Mouse (Mus musculus) liver, adult 2 months (tissue): ENCODE measurements around the gene Glrp1. TPM values are rescaled to one million over a fixed set of nuclear protein-coding genes. Genes with fewer than 3 reads are reported as not detected.

ENCODE experiments used
- DNase-seq: peaks from one replicate; pipeline ENCODE4 v3.0.0-alpha.2; 2011; ENCODE audit warnings: low read depth, low spot score; ENCODE audit errors: extremely low read depth
- H3K27ac ChIP-seq: fragments of 200-500 bp; replicated peaks from 2 replicates; pipeline ENCODE4 v1.5.1; 2012; ENCODE audit warnings: low read depth, mild to moderate bottlenecking, control low read depth, inconsistent platforms, low read length; ENCODE audit not compliant: insufficient read depth
- H3K27me3 ChIP-seq: fragments of 200-500 bp; 2 replicates; pipeline ENCODE4 v1.6.1; 2012; ENCODE audit warnings: mild to moderate bottlenecking, moderate library complexity, low read length, inconsistent platforms; ENCODE audit not compliant: control insufficient read depth, insufficient read depth
- H3K36me3 ChIP-seq: fragments of 200-500 bp; 2 replicates; pipeline ENCODE4 v1.6.1; 2012; ENCODE audit warnings: low read length, inconsistent platforms; ENCODE audit not compliant: control insufficient read depth, insufficient read depth
- H3K4me1 ChIP-seq: fragments of 200-500 bp; 2 replicates; pipeline ENCODE4 v1.6.1; 2011; ENCODE audit warnings: low read length; ENCODE audit not compliant: control insufficient read depth, insufficient read depth
- H3K4me3 ChIP-seq: fragments of 200-500 bp; 2 replicates; pipeline ENCODE4 v1.5.1; 2011; ENCODE audit warnings: low read depth, mild to moderate bottlenecking, control low read depth, low read length, moderate library complexity; ENCODE audit not compliant: insufficient read depth
- H3K79me2 ChIP-seq: fragments of 200-500 bp; 2 replicates; pipeline ENCODE4 v1.6.1; 2012; ENCODE audit warnings: inconsistent platforms, mild to moderate bottlenecking, low read length, moderate library complexity; ENCODE audit not compliant: control insufficient read depth, insufficient read depth
- H3K9ac ChIP-seq: fragments of 200-500 bp; 2 replicates; pipeline ENCODE4 v1.6.1; 2012; ENCODE audit warnings: low read depth, mild to moderate bottlenecking, control low read depth, inconsistent platforms, low read length
- CTCF ChIP-seq: fragments of 200-500 bp; IDR thresholded peaks from 2 replicates; pipeline ENCODE4 v1.5.1; 2011; ENCODE audit warnings: low read depth, low read length, control low read depth
- POLR2A ChIP-seq: fragments of 200-500 bp; IDR thresholded peaks from 2 replicates; pipeline ENCODE4 v1.6.1; 2011; ENCODE audit warnings: low read length, control low read depth; ENCODE audit not compliant: insufficient read depth; ENCODE audit errors: extremely low read depth
- WGBS: fragments of 180-500 bp; shearing (Covaris S2); methylation state at CpG from one replicate; pipeline ENCODE4 v1.1.7; 2018; 5-methylcytosine and 5-hydroxymethylcytosine counted together
- polyA plus RNA-seq: library from polyadenylated mRNA; depleted of rRNA; stranded (reverse); fragments of >200 nt; gene quantifications from 2 replicates; pipeline ENCODE4 v1.2.3, GENCODE M21; 2012
- total RNA-seq: library from RNA; depleted of rRNA; stranded (reverse); fragments of >200 nt; gene quantifications from 2 replicates; pipeline ENCODE4 v1.2.3, GENCODE M21; 2014

The Glrp1 gene
- total and polyA plus RNA-seq, 2 experiments, result 0.04 to 0.09 TPM

DNA sequence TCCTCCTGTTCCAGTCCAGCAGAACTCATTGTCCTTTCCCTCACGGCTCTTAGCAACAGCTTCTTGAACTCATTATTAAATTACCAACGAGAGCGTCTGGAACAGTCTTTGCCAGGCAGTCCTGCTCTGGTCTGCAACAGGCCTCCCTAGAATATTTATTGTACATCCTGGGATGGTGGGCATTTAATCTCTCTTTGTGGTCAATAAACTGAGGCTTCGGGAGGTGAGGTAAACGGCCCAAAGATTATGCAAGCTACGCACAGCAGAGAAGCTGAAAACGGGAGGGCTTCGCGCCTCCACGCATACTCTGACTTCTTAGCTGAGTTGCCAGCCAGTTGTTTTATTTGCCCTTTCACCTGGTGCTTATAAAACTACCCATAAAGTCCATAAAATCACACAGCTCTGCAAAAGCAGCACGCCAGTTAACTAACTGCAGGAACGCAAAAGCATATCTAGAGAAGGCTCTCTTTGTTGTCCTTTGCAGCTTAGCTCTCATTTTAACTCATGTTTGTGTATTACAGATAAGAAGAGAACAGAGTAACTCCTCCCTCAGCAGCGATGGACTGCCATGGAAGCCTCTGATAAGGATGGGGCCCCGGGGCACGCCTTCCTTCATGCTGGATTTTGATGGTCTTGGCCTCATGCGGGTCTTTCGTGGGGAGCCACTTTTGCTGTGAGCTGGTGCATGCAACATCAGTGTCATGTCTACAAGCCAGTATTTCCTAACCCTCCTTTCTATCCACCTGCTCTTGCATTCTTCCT lies 18.1 kb downstream of the Glrp1 start:
- Histone ChIP-seq H3K27ac (no peak overlapping the region), H3K27me3 (0 out of 2 replicates have a peak, but pooled peaks cover 3% of the 10 kb centered on the region), H3K4me3 (no peak overlapping the region), H3K9ac (no peak overlapping the region), H3K4me1 (peaks cover 2% of the 10 kb centered on the region; the same call in 1 of the 2 replicates), H3K79me2 (no peaks in the 10 kb centered on the region), H3K36me3 (no peaks in the 10 kb centered on the region)
- TF ChIP-seq POLR2A (no peak), CTCF (no peak)
- WGBS, result 27% methylated on average over 17 of the region's 17 CpGs
- DNase-seq, result peak; percentile 51

DNA sequence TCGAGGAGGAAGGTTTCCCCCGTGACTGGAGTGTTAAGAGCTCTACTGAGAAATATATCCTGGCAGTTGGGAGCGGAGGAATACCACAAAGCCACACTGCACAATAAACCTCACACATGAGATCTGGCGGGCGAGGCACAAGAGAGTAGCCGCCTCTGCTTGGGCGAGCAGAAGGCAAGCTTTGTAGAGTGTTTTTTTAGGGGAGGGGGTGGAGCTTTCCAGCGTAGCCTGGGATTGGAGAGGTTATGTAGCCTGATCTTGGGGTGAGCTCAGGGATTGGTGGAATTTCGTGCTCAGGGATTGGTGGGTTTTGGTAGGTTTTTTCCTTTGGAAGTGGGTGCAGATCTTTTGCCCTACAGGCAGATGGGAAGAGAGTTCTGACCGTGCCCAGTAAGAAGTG lies 19.7 kb downstream of the Glrp1 start:
- Histone ChIP-seq H3K36me3 (no peaks in the 10 kb centered on the region), H3K9ac (no peak overlapping the region), H3K4me1 (peaks cover 2% of the 10 kb centered on the region; the same call in 1 of the 2 replicates), H3K27ac (no peak overlapping the region), H3K27me3 (0 out of 2 replicates have a peak, but pooled peaks cover 3% of the 10 kb centered on the region), H3K79me2 (no peaks in the 10 kb centered on the region), H3K4me3 (no peak overlapping the region)
- no peak for DNase-seq
- WGBS, result 96% methylated on average over 10 of the region's 10 CpGs
- TF ChIP-seq CTCF (no peak), POLR2A (no peak)

DNA sequence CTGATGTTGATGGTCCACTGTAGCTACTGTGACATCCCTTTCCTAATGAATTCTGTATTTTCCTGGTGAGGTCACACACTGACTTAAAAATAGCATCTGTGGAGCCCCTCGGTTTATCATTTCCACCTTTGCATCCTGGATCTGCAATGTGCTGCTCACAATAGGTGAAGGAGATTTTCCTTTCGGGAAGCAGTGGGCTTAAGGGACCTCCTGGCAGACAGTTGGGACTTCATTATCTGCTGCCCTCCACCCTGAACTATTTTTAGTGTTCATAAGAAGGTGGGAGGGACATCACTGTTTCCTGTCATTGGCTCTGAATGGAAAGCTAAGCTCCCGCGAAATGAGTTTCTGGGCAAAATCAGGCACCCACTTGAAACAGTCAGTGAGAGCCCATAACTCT lies 20.9 kb downstream of the Glrp1 start:
- Histone ChIP-seq H3K4me1 (peaks cover 2% of the 10 kb centered on the region; the same call in 1 of the 2 replicates), H3K27me3 (0 out of 2 replicates have a peak, but pooled peaks cover 3% of the 10 kb centered on the region), H3K79me2 (no peaks in the 10 kb centered on the region), H3K9ac (no peak overlapping the region), H3K27ac (no peak overlapping the region), H3K36me3 (no peaks in the 10 kb centered on the region), H3K4me3 (no peak overlapping the region)
- TF ChIP-seq CTCF, result no peak
- TF ChIP-seq POLR2A, result no peak
- no peak for DNase-seq
- WGBS, result 54% methylated on average over 4 of the region's 4 CpGs

DNA sequence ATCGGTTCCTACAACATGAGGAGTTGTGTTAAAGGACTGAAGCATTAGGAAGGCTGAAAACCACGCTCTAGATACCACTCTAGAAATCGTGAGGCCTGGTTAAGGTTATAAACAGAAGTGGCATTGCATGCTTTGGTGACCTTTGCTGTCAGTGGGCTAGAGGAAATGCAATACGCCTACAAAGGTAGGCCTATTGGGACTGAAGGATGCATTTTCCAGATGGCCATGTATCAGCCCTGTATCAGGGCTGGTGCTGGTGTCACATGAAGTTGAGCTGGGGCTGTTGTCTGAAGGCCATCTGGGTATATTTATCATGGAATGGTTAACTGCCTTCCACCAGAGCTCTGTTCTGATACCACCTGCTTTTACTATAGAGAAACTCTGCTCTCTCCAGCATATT lies 23.5 kb downstream of the Glrp1 start:
- H3K27me3 ChIP-seq, result no peaks in the 10 kb centered on the region
- no peaks in the 10 kb centered on the region for H3K36me3 ChIP-seq
- H3K27ac ChIP-seq, result no peak overlapping the region
- H3K79me2 ChIP-seq, result no peaks in the 10 kb centered on the region
- no peaks in the 10 kb centered on the region for H3K4me1 ChIP-seq
- no peak for DNase-seq
- H3K9ac ChIP-seq, result no peak overlapping the region
- TF ChIP-seq CTCF (no peak), POLR2A (no peak)
- H3K4me3 ChIP-seq, result no peak overlapping the region
- 90% methylated on average over 4 of the region's 4 CpGs for WGBS

DNA sequence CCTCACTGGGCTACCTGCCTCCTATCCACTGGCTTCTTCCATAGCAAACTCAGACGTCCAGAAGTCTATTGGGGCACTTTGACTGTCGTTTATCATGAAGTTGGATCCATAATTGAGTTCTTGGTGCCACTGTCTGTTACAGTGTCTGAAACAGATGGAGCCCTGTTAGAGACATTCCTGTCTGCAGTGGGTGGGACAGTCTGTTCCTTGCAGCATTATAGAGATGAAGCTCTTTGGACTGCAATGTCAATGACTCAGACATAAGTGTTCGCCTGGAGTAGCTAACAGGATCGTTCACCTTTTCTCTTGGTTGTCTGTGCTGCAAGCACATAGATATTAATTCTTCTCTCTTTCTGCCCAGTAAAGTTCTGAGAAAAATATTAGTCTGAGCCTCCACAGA lies 25.8 kb downstream of the Glrp1 start:
- Histone ChIP-seq H3K4me3 (no peak overlapping the region), H3K27ac (no peak overlapping the region), H3K79me2 (no peaks in the 10 kb centered on the region), H3K36me3 (no peaks in the 10 kb centered on the region), H3K4me1 (no peaks in the 10 kb centered on the region), H3K27me3 (no peaks in the 10 kb centered on the region), H3K9ac (no peak overlapping the region)
- no peak for TF ChIP-seq POLR2A
- no peak for TF ChIP-seq CTCF
- 83% methylated on average over 4 of the region's 4 CpGs for WGBS
- DNase-seq, result no peak
